Mouse (Mus musculus) heart, postnatal 4 days (tissue): ENCODE measurements around the gene Rab15. TPM values are rescaled to one million over a fixed set of nuclear protein-coding genes. Genes with fewer than 3 reads are reported as not detected.
A peak's percentile ranks its signal among the peaks of the same experiment; 100 is the strongest.
"Not testable (repeated sequence)": the region's sequence is repeated elsewhere in the genome, so short reads cannot be mapped to it uniquely, and the experiment has no call there.

ENCODE experiments used
- DNase-seq: peaks from one replicate; pipeline ENCODE4 v3.0.0; 2021
- total RNA-seq, 2 experiments: library from RNA; stranded (reverse); gene quantifications; 2 replicates each; pipeline ENCODE4 v1.2.3; 2021

Rab15 gene
- total RNA-seq: 1 to 10 TPM; 2.6 to 3.6 TPM

GRCm38 (mm10) chr12:76822651-76823041, at the start of gene Rab15:
TSS of gene Rab15 (minus strand) at chr12:76822908.
- DNase-seq: no peak

- no peak for DNase-seq
Measured at GRCm38 (mm10) chr12:76869561-76869960, 46.9 kb upstream of the Rab15 start.

- no peak for DNase-seq
Measured at GRCm38 (mm10) chr12:76868463-76869198, 45.9 kb upstream of the Rab15 start.

GRCm38 (mm10) chr12:76867586-76868280, 45.0 kb upstream of the Rab15 start:
- no peak for DNase-seq

- no peak for DNase-seq
Measured at GRCm38 (mm10) chr12:76865266-76865665, 42.6 kb upstream of the Rab15 start.

- no peak for DNase-seq
Measured at GRCm38 (mm10) chr12:76863651-76864050, 40.9 kb upstream of the Rab15 start.

- DNase-seq: not testable (repeated sequence)
Measured at GRCm38 (mm10) chr12:76858788-76859187, 36.1 kb upstream of the Rab15 start.

- DNase-seq: no peak
Measured at GRCm38 (mm10) chr12:76857087-76857486, 34.4 kb upstream of the Rab15 start.

- DNase-seq: no peak
Measured at GRCm38 (mm10) chr12:76853378-76854142, 30.9 kb upstream of the Rab15 start.

- DNase-seq: no peak
Measured at GRCm38 (mm10) chr12:76852419-76852818, 29.7 kb upstream of the Rab15 start.

- no peak for DNase-seq
Measured at GRCm38 (mm10) chr12:76844346-76845061, 21.8 kb upstream of the Rab15 start.

GRCm38 (mm10) chr12:76840081-76840480, 17.4 kb upstream of the Rab15 start:
- no peak for DNase-seq

- DNase-seq: no peak
Measured at GRCm38 (mm10) chr12:76839298-76839697, 16.6 kb upstream of the Rab15 start.

- no peak for DNase-seq
Measured at GRCm38 (mm10) chr12:76837844-76838650, 15.3 kb upstream of the Rab15 start.

GRCm38 (mm10) chr12:76837101-76837843, 14.6 kb upstream of the Rab15 start:
- DNase-seq: peak; percentile 97

- DNase-seq: peak; percentile 28
Measured at GRCm38 (mm10) chr12:76832704-76833103, 10.0 kb upstream of the Rab15 start.

- no peak for DNase-seq
Measured at GRCm38 (mm10) chr12:76825283-76825682, 2.6 kb upstream of the Rab15 start.

GRCm38 (mm10) chr12:76822002-76822650, 582 bp downstream of the Rab15 start:
- peak; percentile 28 for DNase-seq

GRCm38 (mm10) chr12:76820615-76821014, 2.1 kb downstream of the Rab15 start:
- DNase-seq: no peak

- DNase-seq: no peak
Measured at GRCm38 (mm10) chr12:76819816-76820215, 2.9 kb downstream of the Rab15 start.
